Mouse (Mus musculus) central nervous system, embryonic 14 days (tissue): ENCODE measurements around the gene Smdt1. TPM values are rescaled to one million over a fixed set of nuclear protein-coding genes. Genes with fewer than 3 reads are reported as not detected.

Experiments
- polyA plus RNA-seq: library from polyadenylated mRNA; depleted of rRNA; stranded (reverse); fragments of >200 nt; gene quantifications from 2 replicates; pipeline ENCODE4 v1.2.3, GENCODE M21; 2012; rRNA removed

The Smdt1 gene
- polyA plus RNA-seq, result 251 and 253 TPM in 2 replicates

DNA sequence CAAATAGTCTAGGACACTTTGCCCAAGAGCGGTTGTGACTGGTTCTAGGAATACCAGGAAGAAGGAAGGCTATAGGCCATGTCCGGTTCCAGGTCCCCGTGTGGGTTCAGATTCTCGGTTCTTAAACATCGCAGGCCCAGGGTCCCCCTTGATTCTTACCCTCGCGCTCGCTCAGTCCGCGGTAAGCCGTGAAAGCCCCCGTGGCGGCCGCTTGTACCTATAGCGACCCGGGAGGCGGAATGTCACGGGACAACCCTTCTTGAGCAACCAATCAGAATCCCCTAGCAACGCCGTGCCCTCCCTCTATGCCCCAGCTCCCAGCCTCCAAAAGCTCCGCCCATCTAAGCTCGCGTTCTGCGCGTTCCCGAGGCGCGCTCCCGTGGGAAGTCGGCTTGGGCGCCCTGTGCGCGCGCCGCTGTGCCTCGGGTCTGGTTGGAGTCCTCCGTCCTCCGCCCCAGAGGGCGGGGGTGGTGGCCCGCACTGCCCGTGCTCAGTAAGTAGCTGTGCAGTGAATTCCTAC lies at the start of gene Smdt1, which contains the start of the genes Naga and Pheta2:
Smdt1 (plus strand) TSS at position 367 of the 520 bp plus-strand sequence.
Naga (minus strand) TSS at position 333 of the 520 bp plus-strand sequence.
Pheta2 (plus strand) TSS at position 350 of the 520 bp plus-strand sequence.

DNA sequence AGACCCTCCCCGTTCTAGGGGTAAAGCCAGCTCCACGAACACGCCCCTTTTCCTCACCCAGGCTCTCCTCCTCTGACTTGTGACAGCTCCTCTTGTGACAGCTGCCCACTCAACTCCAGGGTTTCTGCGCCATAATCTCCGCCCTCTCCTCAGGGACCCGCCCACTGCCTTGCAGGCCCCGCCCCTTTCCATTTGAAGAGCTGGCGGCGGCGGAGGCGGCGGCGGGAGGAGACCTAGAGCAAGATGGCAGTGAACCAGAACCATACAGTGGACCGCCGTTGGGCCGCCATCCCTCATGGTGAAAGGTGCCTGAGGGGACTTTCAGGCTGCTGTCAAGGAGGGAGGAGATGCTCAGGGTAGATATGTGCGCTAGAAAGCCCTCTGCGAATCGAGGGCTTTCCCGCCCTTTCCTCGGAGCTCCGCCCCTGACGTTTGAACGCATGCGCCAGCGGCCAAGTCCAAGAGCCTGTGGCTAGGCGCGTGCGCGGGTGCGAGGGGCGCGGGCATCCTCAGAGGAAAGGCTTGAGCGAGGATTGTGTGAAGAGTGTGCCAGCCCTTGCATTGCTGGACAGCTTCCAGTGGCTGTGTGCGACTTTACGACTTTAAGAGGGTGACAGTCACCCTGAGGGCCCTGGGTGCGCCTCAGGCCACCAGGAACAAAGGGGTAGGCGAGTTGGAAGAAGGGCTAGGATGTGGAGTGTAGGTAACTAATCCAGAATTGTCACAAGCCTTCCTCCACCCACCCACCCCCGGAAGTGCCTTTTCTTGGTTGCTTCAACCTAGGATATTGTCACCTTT lies 39.8 kb upstream of the Smdt1 start, which contains the start of gene Wbp2nl:
Wbp2nl (plus strand) TSS at position 191 of the 798 bp plus-strand sequence.

GRCm38 (mm10) chr15:82354126-82354945 lies 15.6 kb downstream of the Smdt1 start, which contains the start of gene Ndufa6:
TSS of gene Ndufa6 (minus strand) at chr15:82354322.

GRCm38 (mm10) chr15:82379871-82380713 lies 41.3 kb downstream of the Smdt1 start, which contains the start of gene Cyp2d22:
TSS of gene Cyp2d22 (minus strand) at chr15:82380260.

DNA sequence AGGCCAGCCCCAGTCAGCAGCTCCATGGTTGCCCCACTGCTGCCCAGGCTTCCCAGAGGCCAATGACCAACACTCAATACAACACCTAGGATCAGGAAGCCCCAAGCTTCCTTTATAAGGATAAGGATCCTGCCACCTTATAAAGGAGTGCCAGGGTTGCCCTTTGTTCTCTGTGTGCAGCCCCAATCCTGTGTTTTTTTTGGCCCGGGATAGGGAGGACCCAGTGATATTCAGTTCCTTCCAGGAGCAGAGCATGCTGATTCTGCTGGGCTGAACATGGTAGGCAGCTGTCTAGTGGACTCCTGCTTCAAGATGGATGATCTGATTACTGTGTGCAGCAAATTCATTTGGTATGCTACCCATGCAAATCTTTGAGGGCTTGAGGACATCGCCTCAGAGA lies 55.2 kb downstream of the Smdt1 start, which contains the start of gene Cyp2d11:
Cyp2d11 (minus strand) TSS at position 101 of the 400 bp plus-strand sequence.

Other genes with a start within 250 kb of the Smdt1 start
- 21.0 and 22.7 TPM in 2 replicates for gene Ccdc134, start 211.0 kb upstream of the Smdt1 start, polyA plus RNA-seq
- gene Srebf2, start 191.8 kb upstream of the Smdt1 start, polyA plus RNA-seq, result 145 and 151 TPM in 2 replicates
- 2.3 and 2.4 TPM in 2 replicates for gene Shisa8, start 126.1 kb upstream of the Smdt1 start, polyA plus RNA-seq
- 0.31 and 0.43 TPM in 2 replicates for gene Tnfrsf13c, start 114.6 kb upstream of the Smdt1 start, polyA plus RNA-seq
- gene Cenpm, start 94.2 kb upstream of the Smdt1 start, polyA plus RNA-seq, result 22.7 and 24.3 TPM in 2 replicates
- 47.9 and 57.4 TPM in 2 replicates for gene 1500009C09Rik, start 86.6 kb upstream of the Smdt1 start, polyA plus RNA-seq
- gene Sept3, start 64.1 kb upstream of the Smdt1 start, polyA plus RNA-seq, result 418 and 474 TPM in 2 replicates
- 0.09 and 0.10 TPM in 2 replicates for gene Wbp2nl, start 40.0 kb upstream of the Smdt1 start, polyA plus RNA-seq
- 46.4 and 57.5 TPM in 2 replicates for gene Naga, start within 50 bp of the Smdt1 start, polyA plus RNA-seq
- gene Pheta2, start within 50 bp of the Smdt1 start, polyA plus RNA-seq, result 1.5 and 3.3 TPM in 2 replicates
- 340 and 360 TPM in 2 replicates for gene Ndufa6, start 15.4 kb downstream of the Smdt1 start, polyA plus RNA-seq
- gene Cyp2d22, start 41.3 kb downstream of the Smdt1 start, polyA plus RNA-seq, result 6.6 and 12.4 TPM in 2 replicates
- not detected in 2 replicates for gene Cyp2d11, start 55.1 kb downstream of the Smdt1 start, polyA plus RNA-seq
- gene Cyp2d10, start 68.2 kb downstream of the Smdt1 start, polyA plus RNA-seq, result not detected in 2 replicates
- gene Cyp2d9, start 94.5 kb downstream of the Smdt1 start, polyA plus RNA-seq, result 0.08 TPM in 1 of 2 replicates, not detected in the other
- gene Cyp2d12, start 216.1 kb downstream of the Smdt1 start, polyA plus RNA-seq, result not detected in 2 replicates